Mouse (Mus musculus) forebrain, postnatal 0 days (tissue): ENCODE measurements at regions not wholly inside any gene's neighbourhood (a gene's known extent, or its start where the extent isn't known, plus 50 kb on each side); places are given as distances from the start of the nearest gene placed in this dataset.
A peak's percentile ranks its signal among the peaks of the same experiment; 100 is the strongest.

Experiments
- ATAC-seq: fragments of 200-750 bp; cut with Nextera tagmentation; 2 replicates; pipeline ENCODE4 v1.8.0; 2017; ENCODE audit warnings: mild to moderate bottlenecking, moderate library complexity
- DNase-seq: peaks from one replicate; pipeline ENCODE4 v3.0.0-alpha.2; 2015
- H3K27ac ChIP-seq: fragments of 300-500 bp; sonication (generic); 2 replicates; pipeline ENCODE4 v1.5.1; 2014; ENCODE audit warnings: low read depth, mild to moderate bottlenecking, antibody characterized with exemption, low read length, moderate library complexity, mixed read lengths
- H3K27me3 ChIP-seq: fragments of 300-500 bp; sonication (generic); 2 replicates; pipeline ENCODE4 v1.6.1; 2014; ENCODE audit warnings: mild to moderate bottlenecking, low read length, mixed read lengths; ENCODE audit not compliant: insufficient read depth
- H3K36me3 ChIP-seq: fragments of 300-500 bp; sonication (generic); 2 replicates; pipeline ENCODE4 v1.6.1; 2014; ENCODE audit warnings: mild to moderate bottlenecking, moderate library complexity; ENCODE audit not compliant: insufficient read depth
- H3K4me1 ChIP-seq: fragments of 300-500 bp; sonication (generic); 2 replicates; pipeline ENCODE4 v1.6.1; 2014; ENCODE audit warnings: antibody characterized with exemption; ENCODE audit not compliant: insufficient read depth
- H3K4me2 ChIP-seq: fragments of 300-500 bp; sonication (generic); 2 replicates; pipeline ENCODE4 v1.6.1; 2014; ENCODE audit warnings: low read depth, mild to moderate bottlenecking, moderate library complexity
- H3K4me3 ChIP-seq: fragments of 300-500 bp; sonication (generic); 2 replicates; pipeline ENCODE4 v1.5.1; 2014; ENCODE audit warnings: low read depth, low read length, mixed read lengths
- H3K9ac ChIP-seq: fragments of 300-500 bp; sonication (generic); 2 replicates; pipeline ENCODE4 v1.6.1; 2014; ENCODE audit warnings: mild to moderate bottlenecking
- H3K9me3 ChIP-seq: fragments of 300-500 bp; sonication (generic); 2 replicates; pipeline ENCODE4 v1.6.1; 2016; ENCODE audit warnings: low read length
- CTCF ChIP-seq: sonication (generic); IDR thresholded peaks from 2 replicates; pipeline ENCODE4 v1.5.1; 2016; ENCODE audit warnings: antibody characterized with exemption, control low read depth, low read depth
- WGBS: fragments of 180-500 bp; shearing (Covaris S2); extraction: QIAGEN DNeasy Blood & Tissue Kit; methylation state at CpG from one replicate; pipeline ENCODE4 v1.1.7; 2014; 5-methylcytosine and 5-hydroxymethylcytosine counted together

DNA sequence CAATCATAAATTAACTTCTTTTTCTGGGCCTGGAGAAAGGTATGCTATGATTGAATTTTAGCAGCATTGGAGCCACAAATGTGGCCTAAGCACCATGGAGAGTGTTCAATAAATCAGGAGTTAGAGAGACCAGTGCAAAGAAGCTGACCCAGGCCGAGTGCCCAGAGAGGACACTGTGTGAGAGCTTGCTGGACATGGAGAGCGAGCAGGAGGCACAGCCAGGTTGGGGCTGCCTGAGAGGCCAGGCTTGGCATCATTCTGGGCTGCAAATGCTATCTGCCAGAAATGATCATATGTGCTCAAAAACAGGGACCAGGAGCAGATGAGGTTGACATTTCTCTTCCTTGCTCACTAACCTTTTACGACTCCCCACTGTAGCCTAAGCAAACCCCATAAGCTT is 224.5 kb upstream of the 4931429L15Rik start:
- DNase-seq (no peak), ATAC-seq (no peak)
- 92% methylated on average over 3 of the region's 3 CpGs for WGBS
- TF ChIP-seq CTCF, result no peak
- Histone ChIP-seq H3K4me2 (no peak overlapping the region), H3K27ac (no peak overlapping the region), H3K27me3 (no peaks in the 10 kb centered on the region), H3K9me3 (no peaks in the 10 kb centered on the region), H3K9ac (no peak overlapping the region), H3K4me3 (no peak overlapping the region), H3K4me1 (no peaks in the 10 kb centered on the region), H3K36me3 (no peaks in the 10 kb centered on the region)

DNA sequence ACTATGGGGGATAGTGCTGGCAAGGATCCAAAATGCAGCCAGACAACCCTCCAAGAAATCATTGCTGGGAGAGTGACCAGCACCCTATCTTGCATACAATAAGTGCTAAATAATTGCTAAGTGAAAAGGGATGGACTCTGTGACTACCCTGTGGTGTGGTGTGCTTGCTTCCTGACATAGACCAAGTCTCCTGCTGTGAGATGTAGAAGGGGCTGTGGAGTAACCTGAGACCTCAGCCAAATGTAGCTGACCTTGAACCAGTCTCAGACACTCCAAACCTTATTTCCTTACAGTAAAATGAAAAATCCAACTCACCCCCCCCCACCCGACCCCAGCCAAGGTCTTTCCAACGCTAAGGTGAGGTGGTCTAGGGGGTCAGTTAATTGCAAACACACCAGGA is 221.2 kb upstream of the 4931429L15Rik start:
- Histone ChIP-seq H3K4me1 (no peaks in the 10 kb centered on the region), H3K36me3 (no peaks in the 10 kb centered on the region), H3K4me2 (no peak overlapping the region), H3K4me3 (no peak overlapping the region), H3K9ac (no peak overlapping the region), H3K9me3 (no peaks in the 10 kb centered on the region), H3K27me3 (no peaks in the 10 kb centered on the region), H3K27ac (no peak overlapping the region)
- WGBS, result 65% methylated on average over 2 of the region's 2 CpGs
- DNase-seq, result no peak
- ATAC-seq, result no peak
- TF ChIP-seq CTCF, result no peak

DNA sequence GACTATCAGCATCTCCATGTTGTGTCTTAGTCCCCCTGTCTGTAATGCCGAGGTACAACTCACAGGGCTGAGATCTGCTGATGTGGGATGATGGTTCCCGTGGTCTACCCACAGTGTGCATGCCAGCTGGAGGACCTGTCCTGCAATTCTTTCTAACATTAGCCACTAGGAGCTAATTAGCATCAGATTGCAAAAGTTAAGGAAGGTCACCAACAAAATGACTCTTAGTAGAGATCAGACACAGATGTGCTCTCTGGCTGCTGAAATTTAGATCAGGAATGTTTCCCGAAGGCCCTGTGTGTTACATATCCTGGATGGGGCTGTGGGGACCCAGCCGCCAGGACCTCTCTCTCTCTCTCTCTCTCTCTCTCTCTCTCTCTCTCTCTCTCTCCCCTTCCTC is 218.8 kb upstream of the 4931429L15Rik start:
- TF ChIP-seq CTCF, result no peak
- Histone ChIP-seq H3K27me3 (no peaks in the 10 kb centered on the region), H3K4me2 (no peak overlapping the region), H3K36me3 (no peaks in the 10 kb centered on the region), H3K4me1 (no peaks in the 10 kb centered on the region), H3K9ac (no peak overlapping the region), H3K4me3 (no peak overlapping the region), H3K27ac (no peak overlapping the region), H3K9me3 (no peaks in the 10 kb centered on the region)
- DNase-seq (no peak), ATAC-seq (no peak)
- WGBS, result 82% methylated on average over 4 of the region's 4 CpGs

DNA sequence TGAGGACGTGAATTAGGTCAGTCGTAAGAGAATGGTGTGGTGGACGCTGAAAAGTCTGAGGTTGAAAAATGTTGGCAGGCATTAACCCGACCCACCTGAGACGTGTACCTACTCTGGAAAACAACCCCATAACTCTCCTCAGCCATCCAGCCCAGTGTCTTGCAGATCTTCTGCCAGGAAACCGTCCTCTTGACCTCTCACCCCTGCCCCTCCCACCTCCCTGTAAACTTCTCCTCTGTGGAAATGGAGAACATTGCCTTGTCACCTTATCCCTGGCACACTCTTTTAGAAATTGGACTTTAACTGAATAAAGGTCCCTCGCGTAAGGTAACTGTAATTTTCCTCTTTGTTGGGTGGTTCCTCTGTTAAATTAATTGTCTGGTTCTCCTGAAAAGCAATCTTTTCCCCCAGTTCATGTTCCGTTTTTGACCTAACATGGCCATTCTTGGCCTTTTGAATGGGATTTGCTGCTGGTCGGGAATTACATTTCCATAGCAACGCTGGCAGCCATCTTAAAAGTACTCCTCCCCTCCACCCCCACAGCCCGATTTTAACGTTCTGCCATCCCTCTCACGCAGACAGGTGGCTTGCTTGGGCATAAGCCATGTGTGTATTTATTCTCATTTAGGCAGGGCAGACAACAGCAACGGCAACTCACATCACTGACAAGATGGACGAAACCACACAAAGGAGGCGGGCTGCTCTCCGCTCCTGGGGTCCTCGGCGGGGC is 196.8 kb upstream of the 4931429L15Rik start:
- H3K9ac ChIP-seq, result no peak overlapping the region
- peak; percentile 10; the same call in 1 of the 2 replicates for TF ChIP-seq CTCF

DNA sequence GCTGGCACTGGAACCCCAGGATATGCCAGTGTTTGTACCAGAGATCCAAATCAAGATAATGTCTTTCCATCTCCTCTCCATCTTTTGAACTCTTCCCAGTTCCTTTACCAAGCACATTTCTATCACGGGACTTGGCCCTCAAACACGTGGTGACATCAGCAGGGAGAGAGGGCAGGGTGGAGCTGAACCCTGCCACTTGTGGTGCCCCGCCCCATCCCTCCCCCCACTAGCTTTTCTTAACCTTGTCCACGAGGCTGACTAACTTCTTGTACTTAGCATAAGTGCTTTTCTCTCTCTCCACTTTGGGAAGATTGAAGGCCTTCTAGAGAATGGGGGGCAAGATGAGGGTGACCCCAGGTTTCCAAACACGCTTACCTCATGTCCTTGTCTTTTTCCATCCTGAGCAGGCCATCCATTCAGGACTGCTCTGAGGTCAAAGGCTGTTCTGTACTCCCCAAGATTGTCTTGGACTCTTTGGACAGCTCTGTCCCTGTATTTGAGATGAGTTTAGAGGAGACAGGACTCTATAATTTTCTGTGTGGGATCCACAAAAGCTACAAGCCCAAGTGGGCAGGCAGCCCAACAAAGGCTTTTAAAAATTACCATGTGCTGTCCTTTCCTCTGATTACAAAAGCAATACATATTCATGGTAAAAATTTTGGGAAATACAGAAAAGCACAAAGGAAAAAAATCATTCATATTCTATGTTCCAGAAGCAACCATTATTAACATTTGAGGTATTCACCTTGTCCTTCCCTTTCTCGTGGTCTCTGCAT is 192.7 kb upstream of the 4931429L15Rik start:
- no peak for TF ChIP-seq CTCF
- H3K4me3 ChIP-seq, result no peak overlapping the region
- 78% methylated on average over 6 of the region's 6 CpGs for WGBS
- H3K27ac ChIP-seq, result no peak overlapping the region
- H3K9ac ChIP-seq, result no peak overlapping the region
- no peaks in the 10 kb centered on the region; the same call in none of the 2 replicates for H3K4me1 ChIP-seq
- no peaks in the 10 kb centered on the region for H3K27me3 ChIP-seq
- no peaks in the 10 kb centered on the region for H3K36me3 ChIP-seq
- ATAC-seq (no peak), DNase-seq (no peak)
- no peak overlapping the region for H3K4me2 ChIP-seq
- no peaks in the 10 kb centered on the region for H3K9me3 ChIP-seq

More for the DNA sequence above, 196.8 kb upstream of the 4931429L15Rik start:
- Histone ChIP-seq H3K36me3 (no peaks in the 10 kb centered on the region), H3K27me3 (no peaks in the 10 kb centered on the region), H3K27ac (no peak overlapping the region), H3K4me2 (no peak overlapping the region), H3K4me3 (no peak overlapping the region), H3K9me3 (no peaks in the 10 kb centered on the region; the same call in 1 of the 2 replicates), H3K4me1 (no peaks in the 10 kb centered on the region; the same call in 1 of the 2 replicates)
- DNase-seq (peak; percentile 52), ATAC-seq (no peak; the same call in 1 of the 2 replicates)
- WGBS, result 70% methylated on average over 20 of the region's 20 CpGs

DNA sequence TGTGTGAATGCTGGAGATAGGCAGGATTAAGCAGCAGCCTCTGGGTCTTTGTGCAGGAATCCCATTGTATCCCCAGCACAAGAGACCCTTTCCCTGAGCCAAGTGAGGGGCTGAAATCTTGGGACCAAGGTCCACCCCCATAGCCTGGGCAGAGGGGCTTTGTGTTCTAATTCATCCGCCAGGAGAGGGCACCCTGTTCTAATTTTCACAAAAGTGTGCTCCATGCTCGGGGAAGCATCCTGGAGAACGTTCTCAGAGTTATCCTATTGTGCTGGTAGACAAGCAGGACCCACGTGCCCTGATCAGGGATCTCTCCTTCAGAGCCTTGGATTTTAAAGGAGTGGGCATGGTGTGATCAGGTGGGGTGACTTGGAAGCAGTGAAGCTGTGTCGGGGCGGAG is 191.5 kb upstream of the 4931429L15Rik start:
- Histone ChIP-seq H3K4me2 (no peak overlapping the region), H3K36me3 (no peaks in the 10 kb centered on the region), H3K9me3 (no peaks in the 10 kb centered on the region), H3K9ac (no peak overlapping the region), H3K4me3 (no peak overlapping the region), H3K27ac (no peak overlapping the region), H3K27me3 (no peaks in the 10 kb centered on the region), H3K4me1 (no peaks in the 10 kb centered on the region; the same call in none of the 2 replicates)
- DNase-seq (peak; percentile 60), ATAC-seq (peak; percentile 38)
- WGBS, result 45% methylated on average over 6 of the region's 6 CpGs
- peak; percentile 59 for TF ChIP-seq CTCF

DNA sequence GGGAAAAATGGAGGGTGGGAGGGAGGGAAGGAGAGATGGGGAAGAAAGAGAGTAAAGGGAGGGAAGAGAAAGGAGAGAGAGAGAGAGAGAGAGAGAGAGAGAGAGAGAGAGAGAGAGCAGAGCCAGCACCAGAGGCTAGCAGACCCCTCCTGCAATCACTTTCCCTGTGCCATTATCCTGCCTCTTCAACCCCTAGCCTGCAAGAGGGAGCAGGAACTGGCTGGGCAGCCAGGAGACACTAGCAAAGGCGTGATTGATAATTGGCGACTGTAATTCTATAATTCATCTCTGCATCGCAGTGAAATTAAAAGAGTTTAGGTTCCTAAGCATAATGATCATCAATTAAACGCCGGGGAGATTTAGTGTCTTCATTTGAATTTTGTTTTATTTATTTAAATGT is 190.1 kb upstream of the 4931429L15Rik start:
- no peak overlapping the region for H3K4me2 ChIP-seq
- WGBS, result 44% methylated on average over 5 of the region's 5 CpGs
- H3K27ac ChIP-seq, result no peak overlapping the region

More for the DNA sequence above, 190.1 kb upstream of the 4931429L15Rik start:
- Histone ChIP-seq H3K36me3 (no peaks in the 10 kb centered on the region), H3K9ac (no peak overlapping the region), H3K27me3 (no peaks in the 10 kb centered on the region), H3K4me1 (no peaks in the 10 kb centered on the region; the same call in 1 of the 2 replicates), H3K9me3 (no peaks in the 10 kb centered on the region), H3K4me3 (no peak overlapping the region)
- ATAC-seq (no peak), DNase-seq (no peak)
- no peak for TF ChIP-seq CTCF
